Mouse (Mus musculus) bone marrow macrophage, adult 2 months (primary cell): ENCODE data around the gene Praf2. TPM values are rescaled to one million over a fixed set of nuclear protein-coding genes. Genes with fewer than 3 reads are reported as not detected.
"Not testable (repeated sequence)": the region's sequence is repeated elsewhere in the genome, so short reads cannot be mapped to it uniquely, and the experiment has no call there.

Source experiments
- H3K27ac ChIP-seq: 2 replicates; pipeline ENCODE4 v1.5.1; 2012; ENCODE audit warnings: low read depth, low read length; ENCODE audit not compliant: insufficient read depth
- H3K4me1 ChIP-seq: 2 replicates; pipeline ENCODE4 v1.6.1; 2012; ENCODE audit warnings: low read length; ENCODE audit not compliant: control insufficient read depth, insufficient read depth
- H3K4me3 ChIP-seq: 2 replicates; pipeline ENCODE4 v1.5.1; 2012; ENCODE audit warnings: mild to moderate bottlenecking, low read length, moderate library complexity; ENCODE audit not compliant: insufficient read depth
- CTCF ChIP-seq: IDR thresholded peaks from 2 replicates; pipeline ENCODE4 v1.5.1; 2012; ENCODE audit warnings: low read depth, mild to moderate bottlenecking, low read length, moderate library complexity
- POLR2A ChIP-seq: IDR thresholded peaks from 2 replicates; pipeline ENCODE4 v1.6.1; 2012; ENCODE audit warnings: mild to moderate bottlenecking, low read depth, low read length, borderline replicate concordance
- polyA plus RNA-seq: library from polyadenylated mRNA; stranded (reverse); fragments of >200 nt; gene quantifications from 2 replicates; pipeline ENCODE4 v1.2.4, GENCODE M21; 2012; ENCODE audit not compliant: missing spikeins, insufficient read depth, insufficient read length

Gene Praf2
- polyA plus RNA-seq, result 17.7 and 19.1 TPM in 2 replicates

DNA sequence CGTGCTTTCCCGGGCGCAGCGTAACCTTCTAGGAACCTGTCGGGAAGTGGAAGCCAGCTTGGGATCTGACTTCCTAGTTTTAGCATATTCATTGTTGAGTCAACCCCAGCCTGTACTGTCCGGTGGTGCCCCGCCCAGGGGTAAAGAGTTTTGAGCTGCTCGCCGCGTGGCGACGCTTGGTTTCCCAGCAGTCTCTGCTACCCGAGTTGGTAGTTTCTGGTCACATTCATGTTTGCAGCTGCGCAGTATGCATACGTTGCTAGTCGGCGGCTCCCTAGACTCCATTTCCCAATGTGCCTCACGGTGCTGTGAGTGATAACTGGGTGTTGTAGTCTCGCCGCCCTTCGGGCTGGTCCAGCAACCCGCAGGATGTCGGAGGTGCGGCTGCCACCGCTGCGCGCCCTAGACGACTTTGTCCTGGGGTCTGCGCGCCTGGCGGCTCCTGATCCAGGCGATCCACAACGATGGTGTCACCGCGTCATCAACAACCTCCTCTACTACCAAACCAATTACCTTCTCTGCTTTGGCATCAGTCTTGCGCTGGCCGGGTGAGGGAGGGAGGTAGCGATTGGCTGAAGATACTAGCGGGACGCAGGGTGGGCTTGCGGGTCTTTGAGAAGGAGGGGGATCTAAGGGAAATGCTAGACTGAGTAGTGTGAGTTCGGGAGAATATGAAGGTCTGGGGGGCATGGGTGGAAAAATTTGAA, at the start of gene Praf2:
TSS of gene Praf2 (plus strand) at position 225 of the 707 bp plus-strand sequence.
- peak within 1 kb of the TSS; percentile 69 for H3K4me3 ChIP-seq
- H3K27ac ChIP-seq, result peak within 1 kb of the TSS; percentile 77
- TF ChIP-seq POLR2A, result no peak
- no peak for TF ChIP-seq CTCF
- peaks cover 15% of the 10 kb centered on the region for H3K4me1 ChIP-seq

DNA sequence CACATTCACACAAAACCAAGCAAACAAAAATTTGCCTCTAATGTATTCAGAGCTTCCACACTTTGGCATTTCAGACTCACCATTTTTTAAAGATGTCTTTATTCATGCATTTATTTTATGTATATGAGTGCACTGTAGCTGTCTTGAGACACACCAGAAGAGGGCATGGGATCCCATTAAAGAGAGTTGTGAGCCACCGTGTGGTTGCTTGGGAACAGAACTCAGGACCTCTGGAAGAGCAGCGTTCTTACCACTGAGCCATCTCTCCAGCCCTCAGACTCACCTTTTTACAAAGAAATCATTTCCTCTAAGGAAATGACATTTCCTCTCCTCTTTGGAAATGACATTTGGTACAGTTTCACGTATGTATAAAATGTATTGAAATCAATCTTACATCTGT, 49.3 kb upstream of the Praf2 start:
- Histone ChIP-seq H3K4me1 (peaks cover 7% of the 10 kb centered on the region), H3K4me3 (no peak overlapping the region), H3K27ac (no peak overlapping the region)
- TF ChIP-seq CTCF (no peak), POLR2A (no peak)

DNA sequence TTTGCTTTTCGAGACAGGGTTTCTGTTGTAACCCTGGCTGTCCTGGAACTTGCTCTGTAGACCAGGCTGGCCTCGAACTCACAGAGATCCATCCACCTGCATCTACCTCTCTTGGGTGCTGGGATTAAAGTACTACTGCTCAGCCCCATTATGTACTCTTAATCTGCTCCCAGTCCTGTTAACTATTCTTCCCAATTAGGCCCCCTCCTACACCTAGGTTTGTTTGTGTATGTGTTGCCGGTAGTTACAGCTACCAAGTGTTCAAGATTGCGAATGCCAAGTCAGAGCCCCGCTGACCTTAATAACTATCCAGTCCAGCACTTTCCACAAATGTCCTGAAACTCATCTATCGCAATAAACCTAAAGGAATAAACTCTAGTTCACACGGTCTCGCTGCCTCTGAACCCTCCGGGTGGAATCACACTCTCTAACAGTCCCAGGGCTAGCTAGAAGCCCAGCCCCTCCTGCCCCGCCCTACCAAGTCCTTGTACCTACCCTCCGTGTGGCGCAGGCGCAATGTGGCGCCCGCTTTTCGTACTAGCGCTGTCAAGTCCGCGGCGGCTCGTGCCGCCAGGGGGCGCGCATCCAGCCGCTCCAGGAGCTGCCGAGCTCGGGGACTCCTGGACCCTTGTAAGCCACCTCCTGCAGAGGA, 48.7 kb upstream of the Praf2 start:
- H3K4me1 ChIP-seq, result peaks cover 2% of the 10 kb centered on the region
- no peak overlapping the region for H3K27ac ChIP-seq
- peak; percentile 35; the same call in 1 of the 2 replicates for TF ChIP-seq CTCF
- TF ChIP-seq POLR2A, result no peak
- H3K4me3 ChIP-seq, result peak overlapping the region; percentile 30; the same call in 1 of the 2 replicates

- H3K4me3 ChIP-seq, result peak overlapping the region; percentile 30; the same call in 1 of the 2 replicates
- TF ChIP-seq POLR2A, result no peak
- no peak for TF ChIP-seq CTCF
These were observed 48.2 kb upstream of the Praf2 start for GRCm38 (mm10) chrX:7680057-7680412.

DNA sequence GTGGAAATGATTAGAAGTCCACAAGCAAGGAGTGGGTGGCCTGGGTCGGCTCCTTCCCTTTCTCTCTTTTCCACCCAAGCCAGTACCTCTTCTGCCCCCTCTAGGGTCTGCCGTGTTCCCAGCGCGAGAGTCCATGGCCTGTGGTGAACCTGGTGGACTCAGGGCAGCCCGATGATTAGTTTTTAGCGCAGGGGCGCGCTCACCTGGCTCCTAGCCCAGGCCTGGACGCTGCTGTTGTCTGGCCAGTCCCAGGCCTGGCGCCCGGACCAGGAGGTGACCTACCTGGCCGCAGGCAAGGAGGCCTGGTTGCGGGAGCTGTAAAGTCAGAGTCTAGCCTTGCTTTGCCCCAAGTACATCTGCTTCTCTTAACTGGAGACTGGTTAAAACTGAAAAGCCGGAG, 47.4 kb upstream of the Praf2 start, which contains the start of gene Magix:
TSS of gene Magix (minus strand) at position 388 of the 400 bp plus-strand sequence.
- H3K4me3 ChIP-seq, result peak within 1 kb of the TSS; percentile 30; the same call in 1 of the 2 replicates
- TF ChIP-seq CTCF (no peak), POLR2A (no peak)
- no peak within 1 kb of the TSS for H3K27ac ChIP-seq
- no peaks in the 10 kb centered on the region for H3K4me1 ChIP-seq

More at GRCm38 (mm10) chrX:7680057-7680412, 48.2 kb upstream of the Praf2 start:
- H3K27ac ChIP-seq, result no peak overlapping the region
- H3K4me1 ChIP-seq, result no peaks in the 10 kb centered on the region; the same call in 1 of the 2 replicates

DNA sequence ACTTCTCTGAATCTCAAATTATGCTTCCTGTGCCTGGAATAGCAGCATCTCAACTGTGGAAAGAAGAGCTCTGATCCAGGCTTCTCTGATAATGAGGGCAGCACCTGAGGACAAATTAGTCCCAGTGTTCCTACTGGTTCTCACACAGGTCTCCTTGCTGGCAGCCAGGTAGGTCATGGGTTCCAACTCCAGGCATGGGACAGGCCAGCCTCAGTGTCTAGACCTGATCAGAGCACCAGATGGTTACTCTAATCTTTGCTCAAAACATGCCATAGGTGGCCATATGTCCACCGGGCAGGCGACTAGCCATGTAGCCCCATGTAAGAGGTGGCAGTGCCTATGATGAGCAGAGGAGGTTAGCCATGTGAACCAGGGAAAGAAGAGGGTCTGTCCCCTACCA, 39.9 kb upstream of the Praf2 start:
- TF ChIP-seq POLR2A (no peak), CTCF (no peak)
- H3K27ac ChIP-seq, result no peak overlapping the region
- no peaks in the 10 kb centered on the region for H3K4me1 ChIP-seq
- no peak overlapping the region for H3K4me3 ChIP-seq

GRCm38 (mm10) chrX:7690486-7690885, 37.8 kb upstream of the Praf2 start:
- H3K27ac ChIP-seq, result no peak overlapping the region
- no peak overlapping the region for H3K4me3 ChIP-seq
- TF ChIP-seq CTCF (no peak), POLR2A (no peak)
- no peaks in the 10 kb centered on the region for H3K4me1 ChIP-seq

- H3K27ac ChIP-seq, result no peak overlapping the region
- TF ChIP-seq POLR2A (no peak), CTCF (no peak)
These were observed 35.4 kb upstream of the Praf2 start for GRCm38 (mm10) chrX:7692862-7693261.

DNA sequence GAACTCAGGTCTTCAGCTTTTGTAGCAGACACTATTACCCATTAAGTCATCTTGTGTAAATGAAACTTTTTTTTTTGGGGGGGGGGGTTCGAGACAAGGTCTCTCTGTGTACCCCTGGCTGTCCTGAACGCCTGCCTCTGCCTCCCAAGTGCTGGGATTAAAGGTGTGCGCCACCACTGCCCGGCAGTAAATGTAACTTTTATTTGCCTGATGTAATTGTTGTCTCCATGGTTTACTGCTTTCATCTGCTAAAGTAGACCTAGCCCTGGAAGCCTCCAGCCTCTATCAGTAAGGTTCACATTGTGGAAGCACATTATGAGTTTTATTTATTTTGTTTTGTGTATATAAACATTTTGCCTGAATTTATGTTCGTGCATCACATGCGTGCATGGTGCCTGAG, 31.7 kb upstream of the Praf2 start:
- Histone ChIP-seq H3K4me3 (no peak overlapping the region), H3K27ac (no peak overlapping the region), H3K4me1 (peaks cover 6% of the 10 kb centered on the region)
- TF ChIP-seq POLR2A (no peak), CTCF (no peak)

More at GRCm38 (mm10) chrX:7692862-7693261, 35.4 kb upstream of the Praf2 start:
- no peak overlapping the region for H3K4me3 ChIP-seq
- H3K4me1 ChIP-seq, result peaks cover 2% of the 10 kb centered on the region; the same call in 1 of the 2 replicates

GRCm38 (mm10) chrX:7696954-7697381, 31.3 kb upstream of the Praf2 start, which contains the start of gene Gpkow:
Gene Gpkow (plus strand): TSS chrX:7697131.
- Histone ChIP-seq H3K4me1 (peaks cover 6% of the 10 kb centered on the region), H3K27ac (peak within 1 kb of the TSS; percentile 34), H3K4me3 (peak within 1 kb of the TSS; percentile 77)
- TF ChIP-seq CTCF (no peak), POLR2A (no peak)

GRCm38 (mm10) chrX:7713764-7714134, 14.5 kb upstream of the Praf2 start:
- not testable (repeated sequence) for H3K4me1 ChIP-seq
- Histone ChIP-seq H3K4me3 (peak overlapping the region; percentile 50), H3K27ac (peak overlapping the region; percentile 23)

- peak within 1 kb of the TSS; percentile 63 for H3K27ac ChIP-seq
- peak within 1 kb of the TSS; percentile 50 for H3K4me3 ChIP-seq
- H3K4me1 ChIP-seq, result not testable (repeated sequence)
These were observed 13.9 kb upstream of the Praf2 start, which contains the start of gene Wdr45 for GRCm38 (mm10) chrX:7714135-7714899. Gene Wdr45 (plus strand): TSS chrX:7714333.

DNA sequence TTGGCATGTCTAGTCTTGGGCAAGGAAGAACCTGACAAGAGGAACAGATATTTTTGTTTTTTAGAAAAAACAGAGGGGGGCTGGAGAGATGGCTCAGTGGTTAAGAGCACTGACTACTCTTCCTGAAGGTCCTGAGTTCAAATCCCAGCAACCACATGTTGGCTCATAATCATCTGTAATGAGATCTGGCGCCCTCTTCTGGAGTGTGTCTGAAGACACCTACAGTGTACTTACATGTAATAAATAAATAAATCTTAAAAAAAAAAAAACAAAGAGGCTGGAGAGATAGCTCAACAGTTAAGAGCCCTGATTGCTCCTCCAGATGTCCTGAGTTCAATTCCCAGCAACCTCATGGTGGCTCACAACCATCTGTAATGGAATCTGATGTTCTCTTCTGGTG, 12.2 kb upstream of the Praf2 start:
- H3K4me1 ChIP-seq, H3K27ac ChIP-seq, H3K4me3 ChIP-seq: not testable (repeated sequence)
